Mouse (Mus musculus): ENCODE results near the gene Ccdc173.

DNA sequence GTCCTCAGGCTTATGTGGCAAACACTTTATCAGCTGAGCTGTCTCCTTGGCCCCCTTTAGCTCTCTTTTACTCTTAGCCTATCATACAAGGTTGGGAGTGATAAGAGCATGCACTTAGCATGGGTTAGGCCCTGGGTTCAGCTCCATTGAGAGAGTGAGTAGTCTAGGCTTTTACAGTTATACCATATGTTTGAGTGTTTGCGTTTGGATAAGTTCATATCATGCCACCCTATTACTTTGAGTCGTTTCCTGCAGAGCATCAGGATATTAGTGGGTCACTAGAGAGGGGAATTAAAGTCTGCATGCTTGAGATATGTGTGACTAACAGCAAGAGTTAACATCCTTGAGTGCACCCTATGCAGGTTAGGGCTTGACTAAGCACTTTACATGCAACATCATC is 40.3 kb upstream of the Ccdc173 start:
- no peak for TF ChIP-seq CTCF (conservative IDR thresholded peaks at IDR 0.05 in 1 of 2, IDR thresholded peaks at IDR 0.05 in 1 of 2; ENCODE audit: low read depth in 2 of 2, low read length in 2 of 2)
- TF ChIP-seq RAD21 (IDR thresholded peaks at IDR 0.05; ENCODE audit: low read depth, low read length) = no peak
- no peak for TF ChIP-seq EP300 (IDR thresholded peaks at IDR 0.05; ENCODE audit: low read length)
- no peak for TF ChIP-seq ZC3H11A (IDR thresholded peaks at IDR 0.05; ENCODE audit: low read depth, low read length)
- no peak for TF ChIP-seq MYC (IDR thresholded peaks at IDR 0.05; ENCODE audit: low read depth, low read length)

Data from CH12.LX (cell line).